Mouse (Mus musculus) embryonic facial prominence, embryonic 14.5 days (tissue): Measurements from ENCODE around the gene Hnrnpa3. TPM values are rescaled to one million over a fixed set of nuclear protein-coding genes. Genes with fewer than 3 reads are reported as not detected.

Experiments used
- ATAC-seq: fragments of 200-750 bp; cut with Nextera tagmentation; 2 replicates; pipeline ENCODE4 v1.8.0; 2017; ENCODE audit warnings: low read depth, moderate number of reproducible peaks, moderate TSS enrichment
- DNase-seq: peaks from one replicate; pipeline ENCODE4 v3.0.0-alpha.2; 2015; ENCODE audit warnings: low spot score
- H3K27ac ChIP-seq: fragments of 300-500 bp; sonication (generic); replicated peaks from 2 replicates; pipeline ENCODE4 v1.5.1; 2014; ENCODE audit warnings: low read depth, mild to moderate bottlenecking, low read length, moderate library complexity
- H3K27me3 ChIP-seq: fragments of 300-500 bp; sonication (generic); replicated peaks from 2 replicates; pipeline ENCODE4 v1.6.1; 2014; ENCODE audit warnings: low read length; ENCODE audit not compliant: control insufficient read depth, insufficient read depth
- H3K36me3 ChIP-seq: fragments of 300-500 bp; sonication (generic); 2 replicates; pipeline ENCODE4 v1.6.1; 2014; ENCODE audit warnings: low read length, mixed read lengths; ENCODE audit not compliant: control insufficient read depth, insufficient read depth
- H3K4me1 ChIP-seq: fragments of 300-500 bp; sonication (generic); 2 replicates; pipeline ENCODE4 v1.6.1; 2014; ENCODE audit warnings: antibody characterized with exemption, low read length; ENCODE audit not compliant: control insufficient read depth, insufficient read depth
- H3K4me2 ChIP-seq: fragments of 300-500 bp; sonication (generic); 2 replicates; pipeline ENCODE4 v1.6.1; 2014; ENCODE audit warnings: low read depth, mild to moderate bottlenecking, low read length, moderate library complexity, mixed read lengths
- H3K4me3 ChIP-seq: fragments of 300-500 bp; sonication (generic); 2 replicates; pipeline ENCODE4 v1.5.1; 2014; ENCODE audit warnings: low read depth, mild to moderate bottlenecking, low read length
- H3K9ac ChIP-seq: fragments of 300-500 bp; sonication (generic); 2 replicates; pipeline ENCODE4 v1.6.1; 2014; ENCODE audit warnings: low read depth, mild to moderate bottlenecking, low read length, moderate library complexity, mixed read lengths
- H3K9me3 ChIP-seq: fragments of 300-500 bp; sonication (generic); 2 replicates; pipeline ENCODE4 v1.6.1; 2016; ENCODE audit warnings: low read length; ENCODE audit not compliant: control insufficient read depth
- WGBS: fragments of 180-500 bp; shearing (Covaris S2); extraction: QIAGEN DNeasy Blood & Tissue Kit; methylation state at CpG from one replicate; pipeline ENCODE4 v1.1.7; 2014; 5-methylcytosine and 5-hydroxymethylcytosine counted together
- polyA plus RNA-seq: library from polyadenylated mRNA; unstranded; fragments of >200 nt; fragmentation: Nextera tagmentation; extraction: Ambion mirVana; gene quantifications from 2 replicates; pipeline ENCODE4 v1.2.1, GENCODE M21; 2014

The Hnrnpa3 gene
- polyA plus RNA-seq, 1 experiment from 2014 or later = 211 TPM

- Histone ChIP-seq H3K9me3 (no peaks in the 10 kb centered on the region), H3K36me3 (no peaks in the 10 kb centered on the region), H3K4me3 (no peak overlapping the region), H3K4me2 (no peak overlapping the region), H3K27me3 (no peaks in the 10 kb centered on the region), H3K4me1 (peaks cover 20% of the 10 kb centered on the region), H3K27ac (no peak overlapping the region), H3K9ac (no peak overlapping the region)
- 83% methylated on average over 3 of the region's 3 CpGs for WGBS
- ATAC-seq (no peak), DNase-seq (no peak)
These were observed 41.5 kb downstream of the Hnrnpa3 start for GRCm38 (mm10) chr2:75700543-75700942.

- H3K27ac ChIP-seq = no peak overlapping the region
- no peak for ATAC-seq
- 52% methylated on average over 3 of the region's 3 CpGs for WGBS
These were observed 42.1 kb downstream of the Hnrnpa3 start for GRCm38 (mm10) chr2:75701207-75701606.

GRCm38 (mm10) chr2:75701822-75702587 lies 42.9 kb downstream of the Hnrnpa3 start:
- ATAC-seq (no peak), DNase-seq (no peak)
- Histone ChIP-seq H3K27me3 (no peaks in the 10 kb centered on the region), H3K36me3 (no peaks in the 10 kb centered on the region), H3K9ac (peak overlapping the region; percentile 86; the same call in 1 of the 2 replicates), H3K27ac (peak overlapping the region; percentile 98), H3K9me3 (no peaks in the 10 kb centered on the region), H3K4me1 (peaks cover 20% of the 10 kb centered on the region), H3K4me3 (peak overlapping the region; percentile 77), H3K4me2 (peak overlapping the region; percentile 70)
- WGBS = 63% methylated on average over 9 of the region's 9 CpGs

More at GRCm38 (mm10) chr2:75701207-75701606, 42.1 kb downstream of the Hnrnpa3 start:
- Histone ChIP-seq H3K27me3 (no peaks in the 10 kb centered on the region), H3K4me1 (peaks cover 20% of the 10 kb centered on the region), H3K4me3 (no peak overlapping the region), H3K4me2 (0 out of 2 replicates have a peak overlapping the region, but pooled peaks have one; percentile 18), H3K9ac (no peak overlapping the region), H3K36me3 (no peaks in the 10 kb centered on the region), H3K9me3 (no peaks in the 10 kb centered on the region)
- DNase-seq = no peak

- H3K4me3 ChIP-seq = peak overlapping the region; percentile 77
- H3K27ac ChIP-seq = peak overlapping the region; percentile 98
- WGBS = 11% methylated on average over 5 of the region's 5 CpGs
- H3K4me2 ChIP-seq = peak overlapping the region; percentile 70
- no peaks in the 10 kb centered on the region for H3K9me3 ChIP-seq
- ATAC-seq (no peak), DNase-seq (no peak)
- no peaks in the 10 kb centered on the region for H3K27me3 ChIP-seq
- no peaks in the 10 kb centered on the region for H3K36me3 ChIP-seq
- peaks cover 20% of the 10 kb centered on the region for H3K4me1 ChIP-seq
- peak overlapping the region; percentile 86 for H3K9ac ChIP-seq
These were observed 43.5 kb downstream of the Hnrnpa3 start for GRCm38 (mm10) chr2:75702588-75702976.

GRCm38 (mm10) chr2:75703375-75704181 lies 44.5 kb downstream of the Hnrnpa3 start:
- Histone ChIP-seq H3K4me3 (peak overlapping the region; percentile 77), H3K9me3 (no peaks in the 10 kb centered on the region), H3K36me3 (no peaks in the 10 kb centered on the region), H3K4me2 (peak overlapping the region; percentile 70), H3K4me1 (peaks cover 19% of the 10 kb centered on the region), H3K27me3 (no peaks in the 10 kb centered on the region), H3K27ac (peak overlapping the region; percentile 98), H3K9ac (peak overlapping the region; percentile 86)
- ATAC-seq (peak; percentile 88), DNase-seq (peak; percentile 97)
- under 1% methylated on average over 38 of the region's 62 CpGs for WGBS

GRCm38 (mm10) chr2:75704234-75705161 lies 45.4 kb downstream of the Hnrnpa3 start, which contains the start of gene Nfe2l2:
TSS of gene Nfe2l2 (minus strand) at chr2:75704641.
- H3K9me3 ChIP-seq = peaks cover 2% of the 10 kb centered on the region
- DNase-seq = peak; percentile 97
- under 1% methylated on average over 26 of the region's 58 CpGs for WGBS
- H3K27ac ChIP-seq = peak within 1 kb of the TSS; percentile 98
- H3K4me2 ChIP-seq = peak within 1 kb of the TSS; percentile 70
- peaks cover 12% of the 10 kb centered on the region for H3K4me1 ChIP-seq
- ATAC-seq = peak; percentile 91
- H3K27me3 ChIP-seq = no peaks in the 10 kb centered on the region
- peak within 1 kb of the TSS; percentile 86 for H3K9ac ChIP-seq
- H3K36me3 ChIP-seq = no peaks in the 10 kb centered on the region
- H3K4me3 ChIP-seq = peak within 1 kb of the TSS; percentile 77

- Histone ChIP-seq H3K4me1 (peaks cover 12% of the 10 kb centered on the region), H3K27ac (peak overlapping the region; percentile 98), H3K9ac (peak overlapping the region; percentile 86), H3K4me2 (peak overlapping the region; percentile 70), H3K36me3 (no peaks in the 10 kb centered on the region), H3K9me3 (peaks cover 4% of the 10 kb centered on the region), H3K4me3 (peak overlapping the region; percentile 77), H3K27me3 (no peaks in the 10 kb centered on the region)
- DNase-seq (no peak), ATAC-seq (no peak)
- 18% methylated on average over 19 of the region's 19 CpGs for WGBS
These were observed 46.2 kb downstream of the Hnrnpa3 start for GRCm38 (mm10) chr2:75705162-75705752.
